Mouse (Mus musculus) CH12.LX (cell line): ENCODE measurements around the gene Dse. TPM values are rescaled to one million over a fixed set of nuclear protein-coding genes. Genes with fewer than 3 reads are reported as not detected.

ENCODE experiments used
- DNase-seq: peaks from one replicate; pipeline ENCODE4 v3.0.0-alpha.2; 2013; ENCODE audit errors: extremely low read depth
- H3K27ac ChIP-seq: 2 replicates; pipeline ENCODE4 v1.5.1; 2012; ENCODE audit warnings: low read depth, mild to moderate bottlenecking, control low read depth, moderate library complexity; ENCODE audit not compliant: insufficient read depth
- H3K27me3 ChIP-seq: replicated peaks from 2 replicates; pipeline ENCODE3; 2012; ENCODE audit warnings: inconsistent platforms
- H3K36me3 ChIP-seq, 2 experiments: replicated peaks in 1 of 2; 2 replicates each; pipeline versions ENCODE3 to v1.6.1; 2012; ENCODE audit warnings: inconsistent platforms in 1 of 2, low read length in 1 of 2, mild to moderate bottlenecking in 1 of 2, mixed read lengths in 1 of 2, moderate library complexity in 1 of 2; ENCODE audit not compliant: control insufficient read depth in 1 of 2, insufficient read depth in 1 of 2
- H3K4me1 ChIP-seq, 2 experiments: 2 replicates each; pipeline ENCODE4 v1.6.1; 2012; ENCODE audit warnings: inconsistent platforms in 1 of 2, moderate library complexity in 1 of 2; ENCODE audit not compliant: insufficient read depth in 2 of 2, control insufficient read depth in 1 of 2
- H3K4me2 ChIP-seq: 2 replicates; pipeline ENCODE4 v1.6.1; 2012; ENCODE audit warnings: low read depth, mild to moderate bottlenecking, control low read depth; ENCODE audit not compliant: poor library complexity, insufficient read depth, severe bottlenecking
- H3K4me3 ChIP-seq, 3 experiments: fragments of 150-350 bp in 1 of 3; sonication (generic) in 1 of 3; replicated peaks in 1 of 3; 2 replicates each; pipeline versions ENCODE3 to v1.5.1; 2011 to 2012; ENCODE audit warnings: low read depth in 2 of 3, low read length in 2 of 3, mild to moderate bottlenecking in 2 of 3, moderate library complexity in 2 of 3, control low read depth in 1 of 3, improper control_type of control experiment in 1 of 3, inconsistent platforms in 1 of 3, mixed read lengths in 1 of 3; ENCODE audit not compliant: poor library complexity in 1 of 3
- H3K79me2 ChIP-seq: replicated peaks from 2 replicates; pipeline ENCODE4 v1.6.1; 2012; ENCODE audit warnings: mild to moderate bottlenecking, moderate library complexity; ENCODE audit not compliant: control insufficient read depth, poor library complexity, insufficient read depth, severe bottlenecking; ENCODE audit errors: extremely low read depth
- H3K9ac ChIP-seq: 2 replicates; pipeline ENCODE4 v1.6.1; 2012; ENCODE audit warnings: low read depth, mild to moderate bottlenecking, control low read depth, moderate library complexity; ENCODE audit not compliant: insufficient read depth
- H3K9me3 ChIP-seq: replicated peaks from 2 replicates; pipeline ENCODE3; 2012; ENCODE audit warnings: low read length, inconsistent platforms, mixed read lengths
- CHD1 ChIP-seq: IDR thresholded peaks from 2 replicates; pipeline ENCODE4 v1.6.1; 2012; ENCODE audit warnings: low read depth, low read length, improper control_type of control experiment, inconsistent platforms
- EP300 ChIP-seq: IDR thresholded peaks from 2 replicates; pipeline ENCODE4 v1.6.1; 2011; ENCODE audit warnings: low read length, improper control_type of control experiment
- GABPA ChIP-seq: IDR thresholded peaks from 2 replicates; pipeline ENCODE4 v1.6.1; 2012; ENCODE audit warnings: low read depth, low read length, improper control_type of control experiment, inconsistent platforms; ENCODE audit not compliant: insufficient replicate concordance
- IRF4 ChIP-seq: IDR thresholded peaks from 2 replicates; pipeline ENCODE4 v1.6.1; 2014; ENCODE audit warnings: low read depth, mild to moderate bottlenecking, inconsistent platforms, low read length, improper control_type of control experiment
- JUND ChIP-seq: conservative IDR thresholded peaks from 2 replicates; pipeline ENCODE4 v1.6.1; 2011; ENCODE audit warnings: low read depth, low read length, improper control_type of control experiment
- KAT2A ChIP-seq: IDR thresholded peaks from 2 replicates; pipeline ENCODE4 v1.6.1; 2012; ENCODE audit warnings: low read length, improper control_type of control experiment, inconsistent platforms; ENCODE audit not compliant: insufficient replicate concordance
- MAX ChIP-seq: IDR thresholded peaks from 2 replicates; pipeline ENCODE4 v1.6.1; 2011; ENCODE audit warnings: low read length, improper control_type of control experiment
- MXI1 ChIP-seq: IDR thresholded peaks from 2 replicates; pipeline ENCODE4 v1.6.1; 2011; ENCODE audit warnings: mild to moderate bottlenecking, low read depth, low read length, improper control_type of control experiment
- NELFE ChIP-seq: IDR thresholded peaks from 2 replicates; pipeline ENCODE4 v1.6.1; 2011; ENCODE audit warnings: low read depth, low read length, improper control_type of control experiment
- NRF1 ChIP-seq: IDR thresholded peaks from 2 replicates; pipeline ENCODE4 v1.6.1; 2014; ENCODE audit warnings: low read depth, mild to moderate bottlenecking, inconsistent platforms, low read length, improper control_type of control experiment, moderate library complexity
- SIN3A ChIP-seq: IDR thresholded peaks from 2 replicates; pipeline ENCODE4 v1.6.1; 2012; ENCODE audit warnings: low read length, improper control_type of control experiment, inconsistent platforms
- TCF12 ChIP-seq: IDR thresholded peaks from 2 replicates; pipeline ENCODE4 v1.6.1; 2014; ENCODE audit warnings: low read depth, mild to moderate bottlenecking, inconsistent platforms, low read length, improper control_type of control experiment
- USF1 ChIP-seq: IDR thresholded peaks from 2 replicates; pipeline ENCODE4 v1.6.1; 2014; ENCODE audit warnings: low read depth, mild to moderate bottlenecking, inconsistent platforms, low read length, improper control_type of control experiment
- dilution Hi-C: fragments of 300-500 bp; cut with MboI; formaldehyde crosslinking; loops from 2 replicates; pipeline ENCODE4 v1.14.3; 2020; ENCODE audit warnings: low sequenced_read_pairs; ENCODE audit not compliant: extremely low pct_unique_long_range_greater_than_20kb, extremely low pct_ligation_motif_present
- in situ Hi-C: fragments of 300-500 bp; cut with MboI; formaldehyde crosslinking; loops from 3 replicates; pipeline ENCODE4 v1.14.3; 2019; ENCODE audit warnings: low sequenced_read_pairs, low pct_ligation_motif_present, low pct_unique_long_range_greater_than_20kb, mixed read lengths
- polyA plus RNA-seq: library from polyadenylated mRNA; unstranded; fragments of >175 nt; gene quantifications from 2 replicates; pipeline ENCODE4 v1.2.1, GENCODE M21; 2012; ENCODE audit warnings: low read depth; ENCODE audit not compliant: insufficient read length
- total RNA-seq, 2 experiments: library from RNA; depleted of rRNA; stranded (reverse); fragments of 300-350 nt in 1 of 2; fragments of >200 nt in 1 of 2; gene quantifications; 2 replicates each; pipeline ENCODE4 v1.2.3; 2012 to 2014

The Dse gene
- total and polyA plus RNA-seq, 3 experiments = 0.10 to 0.15 TPM; not detected in 1

- H3K4me3 ChIP-seq = no peak overlapping the region
- no peaks in the 10 kb centered on the region for H3K27me3 ChIP-seq
- peaks cover 0 to 16% of the 10 kb centered on the region in 2 experiments; a peak in 2 of 4 replicates for H3K4me1 ChIP-seq
- H3K36me3 ChIP-seq = no peaks in the 10 kb centered on the region
- dilution Hi-C loops (no loop called here), in situ Hi-C loops (no loop called here)
- H3K79me2 ChIP-seq = no peaks in the 10 kb centered on the region
- H3K27ac ChIP-seq = no peak overlapping the region
- no peak for TF ChIP-seq MXI1
- no peak for TF ChIP-seq JUND
- 0 out of 2 replicates have a peak, but pooled peaks have one; percentile 6 for TF ChIP-seq USF1
- no peak for TF ChIP-seq CHD1
- no peak for TF ChIP-seq NELFE
- no peak for TF ChIP-seq GABPA
- no peak for TF ChIP-seq EP300
- no peak for TF ChIP-seq KAT2A
- peak overlapping the region; percentile 65; the same call in 1 of the 2 replicates for H3K4me2 ChIP-seq
- no peak overlapping the region for H3K9ac ChIP-seq
- no peak for DNase-seq
- H3K9me3 ChIP-seq = no peaks in the 10 kb centered on the region
These were observed 79.1 kb downstream of the Dse start for GRCm38 (mm10) chr10:34128391-34128790.

DNA sequence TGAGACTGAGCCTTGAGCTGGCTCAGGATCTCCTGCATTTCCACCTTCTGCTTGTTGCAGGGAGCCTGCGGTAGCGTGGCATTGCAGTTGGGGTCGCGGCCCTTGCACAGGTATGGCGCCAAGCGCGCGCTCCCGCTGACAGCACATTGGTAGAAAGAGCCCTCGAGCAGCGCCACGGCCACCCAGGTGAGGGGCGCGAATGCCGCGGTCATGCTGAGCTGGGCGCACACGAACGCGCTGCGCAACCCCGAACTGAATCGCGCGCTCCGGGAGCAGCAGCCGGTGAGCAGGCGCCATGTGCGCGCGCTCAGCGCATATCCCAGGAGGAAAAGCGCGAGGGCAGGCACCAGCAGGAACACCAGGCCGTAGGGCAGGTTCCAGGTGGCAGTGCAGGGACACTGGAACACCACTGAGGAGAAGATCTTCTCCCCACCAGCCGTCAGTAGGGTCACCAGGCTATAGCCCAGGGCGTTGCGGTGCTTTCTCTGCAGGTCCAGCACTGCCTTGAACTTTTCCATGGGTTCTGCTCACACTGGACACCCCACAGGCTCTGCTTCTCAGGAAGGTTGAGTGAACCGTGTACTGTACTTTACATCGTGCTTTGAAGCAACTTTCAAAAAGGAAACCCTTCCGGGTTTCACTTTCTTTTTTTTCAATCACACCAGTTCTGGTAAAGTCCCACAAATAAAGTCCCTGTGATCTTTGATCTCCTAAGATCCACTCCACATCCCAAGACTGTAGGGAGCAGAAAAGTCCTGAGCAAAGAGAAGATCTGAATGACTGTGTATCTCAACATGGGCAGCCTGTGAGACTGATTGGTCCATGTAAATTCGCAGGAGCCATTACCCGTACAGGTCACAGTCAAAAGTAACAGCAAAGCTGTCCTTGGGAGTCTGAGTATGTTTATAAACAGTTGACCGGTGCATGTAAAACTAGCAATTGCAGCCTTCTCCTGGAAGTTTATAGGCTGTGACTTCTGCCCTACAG, 79.8 kb downstream of the Dse start, which contains the start of gene Calhm6:
Gene Calhm6 (minus strand): TSS at position 593 of the 987 bp plus-strand sequence.
- H3K36me3 ChIP-seq = no peaks in the 10 kb centered on the region
- H3K4me3 ChIP-seq = peak within 1 kb of the TSS; percentile 23 to 69 (median 28)
- no peaks in the 10 kb centered on the region for H3K9me3 ChIP-seq
- H3K4me2 ChIP-seq = peak within 1 kb of the TSS; percentile 65
- TF ChIP-seq IRF4 (0 out of 2 replicates have a peak, but pooled peaks have one; percentile 14), MAX (peak; percentile 10; the same call in 1 of the 2 replicates), SIN3A (no peak), NRF1 (peak; percentile 31; the same call in 1 of the 2 replicates), TCF12 (no peak)
- H3K79me2 ChIP-seq = no peaks in the 10 kb centered on the region
- in situ Hi-C loops = no loop called here
- H3K27ac ChIP-seq = no peak within 1 kb of the TSS
- peak within 1 kb of the TSS; percentile 17; the same call in 1 of the 2 replicates for H3K9ac ChIP-seq
- peaks cover 0 to 16% of the 10 kb centered on the region in 2 experiments; a peak in 2 of 4 replicates for H3K4me1 ChIP-seq
- dilution Hi-C loops = no loop called here
- H3K27me3 ChIP-seq = no peaks in the 10 kb centered on the region
- no peak for DNase-seq
